Mouse (Mus musculus) kidney, adult 10 weeks (tissue): ENCODE data around the gene Fam89a. TPM values are rescaled to one million over a fixed set of nuclear protein-coding genes. Genes with fewer than 3 reads are reported as not detected.

Source experiments
- polyA plus RNA-seq: library from polyadenylated mRNA; stranded (reverse); fragments of 350-450 nt; fragmentation: Illumina TruSeq; extraction: RNeasy Lipid Tissue Mini Kit (QIAGEN cat#74804); gene quantifications from one replicate; pipeline ENCODE4 v1.2.3, GENCODE M21; 2014; ENCODE audit warnings: low read depth, low replicate concordance

Gene Fam89a
- 0.69 TPM for polyA plus RNA-seq

GRCm38 (mm10) chr8:124751709-124752173 lies at the start of gene Fam89a:
TSS of gene Fam89a (minus strand) at chr8:124751832.

GRCm38 (mm10) chr8:124792708-124793107 lies 41.1 kb upstream of the Fam89a start, which contains the start of gene Trim67:
TSS of gene Trim67 (plus strand) at chr8:124793092.

DNA sequence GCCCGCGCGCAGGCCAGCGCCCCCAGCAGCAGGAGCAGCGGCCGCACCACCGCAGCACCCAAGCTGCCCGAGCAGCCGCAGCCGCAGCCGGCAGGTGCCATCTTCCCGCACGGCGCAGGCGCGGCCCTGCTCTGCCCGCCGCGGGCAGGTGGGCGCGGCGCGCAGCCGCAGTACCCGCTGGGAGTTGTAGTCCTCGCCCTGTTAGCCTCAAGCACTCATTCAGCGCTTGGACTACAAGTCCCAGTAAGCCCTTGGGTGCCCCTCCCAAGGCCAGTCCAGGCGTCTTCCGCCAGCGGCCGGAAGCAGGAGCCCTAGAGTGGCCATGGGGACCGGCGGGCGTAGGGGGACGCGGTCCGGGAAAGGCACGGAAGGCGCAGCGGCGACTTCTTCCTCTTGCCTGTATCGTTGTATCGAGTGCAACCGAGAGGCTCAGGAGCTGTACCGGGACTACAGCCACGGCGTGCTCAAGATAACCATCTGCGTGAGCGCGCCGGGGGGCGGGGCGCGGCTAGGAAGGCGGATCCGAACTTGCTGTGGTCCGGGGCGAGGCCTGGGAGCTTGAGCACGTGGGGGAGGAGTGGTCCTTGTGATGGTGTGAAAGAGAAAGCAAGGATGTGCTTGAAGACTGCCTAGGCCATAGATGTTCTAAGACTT lies 29.6 kb downstream of the Fam89a start, which contains the start of the genes Ttc13 and Arv1:
Gene Ttc13, minus strand, starts transcription at position 122 of the 654 bp plus-strand sequence.
Gene Arv1, plus strand, starts transcription at position 278 of the 654 bp plus-strand sequence.

Other genes with a start within 250 kb of the Fam89a start
- gene Cog2, start 231.1 kb downstream of the Fam89a start, polyA plus RNA-seq, result 14.6 TPM
- 3.8 TPM for gene Agt, start 182.1 kb downstream of the Fam89a start, polyA plus RNA-seq
- gene Capn9, start 175.7 kb downstream of the Fam89a start, polyA plus RNA-seq, result not detected
- 9.9 TPM for gene 2310022B05Rik, start 88.5 kb downstream of the Fam89a start, polyA plus RNA-seq
- gene Ttc13, start 29.8 kb downstream of the Fam89a start, polyA plus RNA-seq, result 13.5 TPM
- gene Arv1, start 29.7 kb downstream of the Fam89a start, polyA plus RNA-seq, result 1.1 TPM
- gene Trim67, start 41.3 kb upstream of the Fam89a start, polyA plus RNA-seq, result not detected
- gene Gnpat, start 111.2 kb upstream of the Fam89a start, polyA plus RNA-seq, result 57.2 TPM
- 30.8 TPM for gene 2810004N23Rik, start 111.3 kb upstream of the Fam89a start, polyA plus RNA-seq
- gene Exoc8, start 145.9 kb upstream of the Fam89a start, polyA plus RNA-seq, result 10.6 TPM
- gene Sprtn, start 146.1 kb upstream of the Fam89a start, polyA plus RNA-seq, result 11.4 TPM
- 50.3 TPM for gene Egln1, start 197.5 kb upstream of the Fam89a start, polyA plus RNA-seq